Mouse (Mus musculus): ENCODE measurements at regions not wholly inside any gene's neighbourhood (a gene's known extent, or its start where the extent isn't known, plus 50 kb on each side); places are given as distances from the start of the nearest gene placed in this dataset.

DNA sequence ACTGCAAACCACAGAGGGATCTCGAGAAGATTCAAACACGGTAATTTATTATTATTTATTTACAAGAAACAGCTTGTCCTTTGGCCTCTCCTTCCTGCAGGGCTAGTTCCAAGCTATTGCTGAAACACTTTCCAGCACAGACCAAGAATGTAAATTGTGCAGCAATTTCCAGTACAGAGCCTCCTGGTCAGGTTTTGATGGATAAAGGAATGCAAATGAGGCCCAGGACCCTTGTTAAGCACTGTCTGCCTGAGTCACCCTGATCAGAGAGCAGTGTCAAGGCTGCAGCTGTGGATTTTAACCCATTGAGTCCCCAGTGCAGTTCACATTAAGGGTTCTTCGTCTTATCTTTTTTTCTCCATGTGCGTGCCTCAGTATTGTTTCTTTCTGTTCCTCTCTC lies 142.3 kb upstream of the Zkscan2 start:
- DNase-seq (ENCODE audit: low spot score in 2 of 2): no peak

GRCm38 (mm10) chr7:123643426-123643825 lies 143.2 kb upstream of the Zkscan2 start:
- DNase-seq (ENCODE audit: low spot score in 2 of 2): no peak

DNA sequence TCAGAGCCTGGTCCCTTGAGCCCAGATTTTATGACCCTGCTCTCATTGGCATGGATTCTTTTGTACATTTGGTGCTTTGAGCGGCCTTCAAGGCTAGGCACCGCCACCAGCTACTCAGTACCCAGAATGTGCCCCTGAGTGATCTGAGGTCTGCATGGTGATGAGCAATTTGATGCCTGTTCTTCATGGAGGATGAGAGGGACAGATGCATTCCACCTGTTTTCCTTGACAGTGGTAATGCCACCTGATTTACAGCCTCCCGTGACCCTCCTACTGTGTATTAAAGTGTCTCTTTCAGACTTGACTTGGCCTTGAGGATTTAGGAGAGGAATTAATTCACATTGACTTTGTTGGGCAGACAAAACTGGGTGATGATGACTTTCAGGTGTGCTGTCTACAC lies 145.3 kb upstream of the Zkscan2 start:
- DNase-seq (ENCODE audit: low spot score in 2 of 2): no peak

- no peak for DNase-seq (ENCODE audit: low spot score in 2 of 2)
These were observed 165.2 kb upstream of the Zkscan2 start for GRCm38 (mm10) chr7:123665459-123665858.

GRCm38 (mm10) chr7:123684762-123685161 lies 184.5 kb upstream of the Zkscan2 start:
- DNase-seq (ENCODE audit: low spot score in 2 of 2): no peak

GRCm38 (mm10) chr7:123686547-123686946 lies 186.3 kb upstream of the Zkscan2 start:
- no peak for DNase-seq (ENCODE audit: low spot score in 2 of 2)

GRCm38 (mm10) chr7:123731016-123731415 lies 230.8 kb upstream of the Zkscan2 start:
- DNase-seq (ENCODE audit: low spot score in 2 of 2): no peak

- DNase-seq (ENCODE audit: low spot score in 2 of 2): no peak
These were observed 232.8 kb upstream of the Zkscan2 start for GRCm38 (mm10) chr7:123733061-123733460.

DNA sequence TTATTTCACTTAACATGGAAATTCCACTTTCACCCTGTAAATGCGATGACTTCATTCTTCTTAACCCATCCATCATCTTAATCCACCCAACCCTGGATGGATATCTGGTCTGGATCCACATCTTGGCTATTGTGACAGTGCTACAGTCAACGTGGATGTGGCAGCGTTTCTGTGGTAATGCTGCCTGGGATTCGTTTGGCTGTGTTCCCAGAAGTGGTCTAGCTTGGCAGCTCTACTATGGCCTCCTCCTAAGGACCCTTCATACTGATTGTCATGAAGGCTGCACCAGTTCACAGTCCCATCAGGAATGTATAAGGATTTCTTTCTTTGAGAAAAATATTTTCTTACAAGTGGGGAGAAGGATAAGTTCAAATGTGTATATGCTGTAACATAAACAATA lies 234.7 kb upstream of the Hs3st4 start:
- DNase-seq (ENCODE audit: low spot score in 2 of 2): no peak

- no peak for DNase-seq (ENCODE audit: low spot score in 2 of 2)
These were observed 229.4 kb upstream of the Hs3st4 start for GRCm38 (mm10) chr7:123753252-123753651.

- DNase-seq (ENCODE audit: low spot score in 2 of 2): peak in 1 of 2 experiments; percentile 10
These were observed 187.6 kb upstream of the Hs3st4 start for GRCm38 (mm10) chr7:123795036-123795435.

GRCm38 (mm10) chr7:123796096-123796495 lies 186.6 kb upstream of the Hs3st4 start:
- DNase-seq (ENCODE audit: low spot score in 2 of 2): peak in 1 of 2 experiments; percentile 12

GRCm38 (mm10) chr7:123805650-123806049 lies 177.0 kb upstream of the Hs3st4 start:
- DNase-seq (ENCODE audit: low spot score in 2 of 2): no peak

- no peak for DNase-seq (ENCODE audit: low spot score in 2 of 2)
These were observed 158.7 kb upstream of the Hs3st4 start for GRCm38 (mm10) chr7:123823976-123824375.

DNA sequence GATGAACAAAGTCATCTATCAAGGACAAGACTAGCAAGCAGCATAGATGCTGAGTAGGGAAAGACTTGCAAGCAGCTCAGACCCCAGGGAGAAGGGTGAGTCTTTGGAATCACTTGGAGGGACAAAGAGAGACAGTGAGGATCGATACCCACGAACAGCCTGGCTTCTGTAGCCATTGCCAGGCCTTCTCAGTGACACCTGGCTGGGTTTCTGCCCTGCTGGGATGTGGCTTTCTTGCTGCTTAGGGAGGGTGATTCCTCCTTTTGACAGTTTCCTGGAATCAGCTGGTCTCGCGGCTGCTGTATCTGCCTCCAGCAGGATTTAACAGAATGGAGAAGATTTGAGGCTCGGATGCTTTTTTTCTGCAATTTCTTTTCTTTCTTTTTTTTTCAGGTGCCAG lies 156.3 kb upstream of the Hs3st4 start:
- DNase-seq (ENCODE audit: low spot score in 2 of 2): no peak

GRCm38 (mm10) chr7:123842552-123842951 lies 140.1 kb upstream of the Hs3st4 start:
- DNase-seq (ENCODE audit: low spot score in 2 of 2): no peak

- DNase-seq (ENCODE audit: low spot score in 2 of 2): no peak
These were observed 135.6 kb upstream of the Hs3st4 start for GRCm38 (mm10) chr7:123847081-123847480.

DNA sequence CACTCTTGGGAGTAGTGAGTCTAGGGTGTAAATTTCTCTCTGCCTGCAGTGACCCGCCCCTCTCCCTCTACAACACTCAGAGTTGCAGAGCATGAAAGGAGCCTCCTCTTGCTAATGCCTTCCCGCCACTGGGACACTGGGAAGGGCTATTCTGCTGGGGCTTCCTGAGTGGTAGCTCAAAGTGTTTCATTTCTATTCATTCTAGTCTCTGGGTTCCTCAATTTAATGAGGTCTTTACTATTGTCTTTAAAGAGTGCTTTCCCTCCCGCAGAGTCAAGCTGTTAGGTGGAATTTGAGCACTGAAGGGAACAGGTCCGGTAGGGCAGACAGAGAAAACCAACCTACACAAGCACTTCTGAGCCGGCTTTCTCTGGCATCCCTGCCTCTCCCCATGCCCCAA lies 134.0 kb upstream of the Hs3st4 start:
- DNase-seq (ENCODE audit: low spot score in 2 of 2): no peak

- DNase-seq (ENCODE audit: low spot score in 2 of 2): no peak
These were observed 133.4 kb upstream of the Hs3st4 start for GRCm38 (mm10) chr7:123849220-123849619.

GRCm38 (mm10) chr7:123850272-123851197 lies 132.1 kb upstream of the Hs3st4 start:
- no peak for DNase-seq (ENCODE audit: low spot score in 2 of 2)

DNA sequence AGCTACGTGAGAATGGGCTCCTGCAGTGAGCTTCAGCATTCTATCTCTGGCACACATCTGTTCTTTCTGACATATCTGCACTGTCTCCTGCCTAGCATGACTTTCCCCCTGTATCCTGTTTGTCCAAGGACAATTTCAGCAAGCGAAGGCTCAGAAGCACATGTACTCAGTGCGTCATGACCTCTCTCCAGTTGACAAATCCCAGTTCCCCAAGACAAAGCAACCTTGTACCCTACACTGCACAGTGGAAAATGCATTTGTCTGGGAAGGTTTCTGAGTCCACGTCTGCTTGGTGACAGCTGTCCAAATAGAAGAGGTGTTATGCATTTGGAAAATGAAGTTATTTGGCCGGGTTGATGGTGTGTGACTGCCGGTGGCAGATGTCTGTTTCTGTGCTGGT lies 125.1 kb upstream of the Hs3st4 start:
- no peak for DNase-seq (ENCODE audit: low spot score in 2 of 2)

DNA sequence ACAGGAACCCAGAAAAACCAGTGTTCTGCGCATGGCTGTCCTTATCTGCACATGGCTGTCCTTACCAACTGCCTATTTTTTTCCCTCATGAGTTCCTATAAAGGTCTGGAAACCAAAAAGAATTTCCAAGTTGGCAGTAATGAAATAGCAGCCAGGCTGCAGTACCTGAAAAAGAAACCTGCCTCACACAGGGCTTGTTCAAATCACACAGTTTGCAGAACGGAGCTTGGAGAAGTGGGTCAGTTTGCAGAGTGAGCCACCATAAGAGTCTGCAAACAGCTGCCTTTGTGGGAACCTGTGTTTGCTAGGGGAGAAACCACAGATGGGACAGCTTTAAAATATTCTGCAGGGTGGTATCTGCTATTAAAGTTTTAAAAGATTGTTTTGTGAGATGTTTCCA lies 121.0 kb upstream of the Hs3st4 start:
- DNase-seq (ENCODE audit: low spot score in 2 of 2): no peak
